Mouse (Mus musculus) CD4-positive, CD25-positive, alpha-beta regulatory T cell, adult 4 months (primary cell): ENCODE results near the gene Olfr1475. TPM values are rescaled to one million over a fixed set of nuclear protein-coding genes. Genes with fewer than 3 reads are reported as not detected.
"Not testable (repeated sequence)": the region's sequence is repeated elsewhere in the genome, so short reads cannot be mapped to it uniquely, and the experiment has no call there.

ENCODE experiments used
- ATAC-seq: one replicate; pipeline ENCODE4 v1.8.0; 2017
- polyA plus RNA-seq, 2 experiments: library from polyadenylated mRNA; unstranded; fragments of 100-300 nt; shearing (Covaris generic); gene quantifications; one replicate each; pipeline ENCODE4 v1.2.1; 2017

The Olfr1475 gene
- polyA plus RNA-seq: not detected

GRCm38 (mm10) chr19:13480096-13480495 lies at the start of gene Olfr1475:
Olfr1475 (minus strand) TSS chr19:13480196.
- no peak for ATAC-seq

DNA sequence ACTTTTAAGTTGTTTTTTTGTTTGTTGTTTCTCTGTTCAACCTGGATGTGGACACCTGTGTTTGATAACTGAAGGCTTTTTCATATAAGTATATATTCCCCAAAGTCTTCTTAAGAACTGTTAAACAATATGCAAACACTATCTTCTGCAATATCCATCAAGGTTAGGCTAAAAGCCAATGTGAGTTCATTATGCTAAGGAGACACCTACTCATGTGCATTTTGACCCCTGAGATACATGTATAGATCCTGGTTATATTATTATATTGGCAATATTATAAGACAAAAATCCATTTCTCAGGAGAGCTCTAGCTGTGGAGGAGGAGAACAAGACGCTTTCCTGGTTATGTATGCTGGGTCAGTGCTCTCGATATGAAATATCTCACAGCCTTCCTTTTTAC lies 47.6 kb upstream of the Olfr1475 start, which contains the start of gene Olfr1480:
Gene Olfr1480 (plus strand): TSS at position 301 of the 400 bp plus-strand sequence.
- ATAC-seq: no peak

DNA sequence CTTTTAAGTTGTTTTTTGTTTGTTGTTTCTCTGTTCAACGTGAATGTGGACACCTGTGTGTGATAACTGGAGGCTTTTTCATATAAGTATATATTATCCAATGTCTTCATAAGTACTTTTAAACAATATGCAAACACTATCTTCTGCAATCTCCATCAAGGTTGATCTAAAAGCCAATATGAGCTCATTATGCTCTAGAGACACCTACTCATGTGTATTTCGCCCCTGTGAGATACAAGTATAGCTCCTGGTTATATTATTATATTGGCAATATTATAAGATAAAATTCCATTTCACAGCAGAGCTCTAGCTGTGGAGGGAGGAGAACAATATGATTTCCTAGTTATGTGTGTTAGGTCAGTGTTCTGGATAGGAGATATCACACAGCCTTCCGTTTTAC lies 20.2 kb upstream of the Olfr1475 start, which contains the start of gene Olfr1477:
Gene Olfr1477 (plus strand): TSS at position 301 of the 400 bp plus-strand sequence.
- no peak for ATAC-seq

- ATAC-seq: not testable (repeated sequence)
Observed at GRCm38 (mm10) chr19:13469265-13469664, 10.7 kb downstream of the Olfr1475 start, which contains the start of gene Olfr1474. Olfr1474 (plus strand) TSS chr19:13469565.

GRCm38 (mm10) chr19:13455986-13456385 lies 24.0 kb downstream of the Olfr1475 start, which contains the start of gene Olfr1472:
Olfr1472 (minus strand) TSS chr19:13456086.
- no peak for ATAC-seq

DNA sequence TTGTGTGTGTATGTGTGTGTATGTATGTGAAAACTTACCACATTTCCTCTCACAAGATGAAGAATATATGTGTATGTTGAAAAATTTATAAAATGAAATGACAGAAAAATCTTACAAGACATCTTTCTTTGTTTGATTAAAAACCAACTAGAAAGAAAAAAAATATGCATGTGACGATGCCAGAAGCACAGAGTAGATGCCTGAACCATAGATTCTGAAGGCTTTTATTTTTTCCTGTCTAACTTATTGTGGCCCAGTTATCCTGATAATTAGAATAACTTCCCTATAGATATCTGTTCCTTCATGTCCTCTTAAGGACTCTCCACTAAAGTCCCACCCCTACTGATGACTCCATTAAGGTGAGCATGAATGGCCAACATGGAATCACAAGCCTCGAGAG lies 36.9 kb downstream of the Olfr1475 start, which contains the start of gene Olfr1471:
Gene Olfr1471 (plus strand): TSS at position 301 of the 400 bp plus-strand sequence.
- ATAC-seq: not testable (repeated sequence)

Other genes starting within 250 kb of the Olfr1475 start
- gene Olfr1463, start 248.9 kb downstream of the Olfr1475 start, polyA plus RNA-seq: not detected
- not detected for gene Olfr1465, start 164.7 kb downstream of the Olfr1475 start, polyA plus RNA-seq
- gene Olfr1466, start 141.3 kb downstream of the Olfr1475 start, polyA plus RNA-seq: not detected
- not detected for gene Olfr1467, start 118.0 kb downstream of the Olfr1475 start, polyA plus RNA-seq
- gene Olfr1469, start 72.3 kb downstream of the Olfr1475 start, polyA plus RNA-seq: not detected
- gene Olfr1471, start 36.8 kb downstream of the Olfr1475 start, polyA plus RNA-seq: not detected
- not detected for gene Olfr1472, start 24.1 kb downstream of the Olfr1475 start, polyA plus RNA-seq
- gene Olfr1474, start 10.6 kb downstream of the Olfr1475 start, polyA plus RNA-seq: not detected
- not detected for gene Olfr1477, start 20.4 kb upstream of the Olfr1475 start, polyA plus RNA-seq
- not detected for gene Olfr1480, start 47.7 kb upstream of the Olfr1475 start, polyA plus RNA-seq
- gene Olfr1484, start 103.3 kb upstream of the Olfr1475 start, polyA plus RNA-seq: not detected
- not detected for gene Olfr1487, start 137.2 kb upstream of the Olfr1475 start, polyA plus RNA-seq
- gene Olfr1489, start 151.4 kb upstream of the Olfr1475 start, polyA plus RNA-seq: under 1 TPM in 1 of 2 experiments, not detected in 1; 0.05 TPM
- gene Olfr1490, start 170.9 kb upstream of the Olfr1475 start, polyA plus RNA-seq: not detected
- under 1 TPM in 1 of 2 experiments, not detected in 1; 0.46 TPM for gene Olfr1491, start 217.1 kb upstream of the Olfr1475 start, polyA plus RNA-seq
- not detected for gene Olfr1493-ps1, start 243.1 kb upstream of the Olfr1475 start, polyA plus RNA-seq